Mouse (Mus musculus) cerebellum, adult 9-11 months (tissue): ENCODE data around the gene Kcnq5.
"Not testable (repeated sequence)": the region's sequence is repeated elsewhere in the genome, so short reads cannot be mapped to it uniquely, and the experiment has no call there.

Source experiments
- DNase-seq: peaks from one replicate; pipeline ENCODE4 v3.0.0; 2022

Kcnq5 gene

DNA sequence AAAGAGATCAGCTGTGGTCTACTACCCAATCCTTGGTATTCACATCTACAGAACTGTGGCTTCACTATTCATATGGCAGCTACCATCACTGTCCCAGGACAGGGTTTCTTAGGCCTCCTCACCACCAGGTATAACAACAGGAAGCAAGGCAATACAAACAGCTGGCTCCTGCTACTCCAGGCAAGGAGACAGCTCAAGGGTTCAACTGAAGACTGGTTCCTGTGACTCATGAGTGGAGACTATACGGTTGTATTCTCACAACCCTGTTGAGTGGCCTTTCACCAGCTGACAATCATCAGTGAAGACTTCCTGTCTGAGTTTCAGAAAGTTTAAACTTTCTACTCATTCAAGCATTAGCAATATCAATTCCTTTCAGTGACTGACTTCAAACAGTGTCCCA, 327.7 kb downstream of the Kcnq5 start:
- no peak for DNase-seq

DNA sequence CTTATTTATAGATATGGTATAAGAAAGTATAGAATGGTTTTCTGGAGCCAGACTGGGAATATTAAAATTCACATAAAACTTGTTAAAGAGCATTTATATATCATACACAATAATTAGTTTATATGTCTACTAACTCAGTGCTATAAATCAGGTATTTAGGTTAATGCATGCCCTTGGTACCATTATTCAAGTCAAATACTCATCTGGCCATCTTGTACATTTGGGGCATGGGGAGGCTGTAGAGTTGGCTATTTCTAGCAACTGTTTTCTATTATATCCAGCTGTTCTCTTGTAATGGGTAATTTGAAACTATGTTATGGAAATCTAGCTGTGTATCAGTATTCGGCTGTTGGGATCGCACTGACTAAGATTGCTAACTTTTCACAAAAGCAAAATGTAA, 339.3 kb downstream of the Kcnq5 start:
- DNase-seq: no peak

DNA sequence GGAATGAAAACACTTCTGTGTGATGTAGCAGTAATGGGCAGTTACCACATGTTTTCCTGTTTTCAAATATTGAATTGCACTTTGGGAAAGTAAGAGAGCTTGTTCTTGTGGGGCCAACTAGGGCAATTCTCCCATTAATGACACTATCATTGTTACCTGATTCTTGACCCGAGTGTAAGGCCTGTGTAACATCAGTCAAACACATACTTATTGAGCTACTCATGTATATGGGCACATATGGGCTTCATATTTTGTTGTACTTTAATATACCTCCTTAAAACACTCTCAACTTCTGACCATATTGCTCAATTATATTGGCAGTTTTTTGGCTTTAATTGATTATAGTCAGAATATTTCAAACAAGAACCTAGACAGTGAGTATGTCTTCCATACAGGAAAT, 339.7 kb downstream of the Kcnq5 start:
- DNase-seq: no peak

DNA sequence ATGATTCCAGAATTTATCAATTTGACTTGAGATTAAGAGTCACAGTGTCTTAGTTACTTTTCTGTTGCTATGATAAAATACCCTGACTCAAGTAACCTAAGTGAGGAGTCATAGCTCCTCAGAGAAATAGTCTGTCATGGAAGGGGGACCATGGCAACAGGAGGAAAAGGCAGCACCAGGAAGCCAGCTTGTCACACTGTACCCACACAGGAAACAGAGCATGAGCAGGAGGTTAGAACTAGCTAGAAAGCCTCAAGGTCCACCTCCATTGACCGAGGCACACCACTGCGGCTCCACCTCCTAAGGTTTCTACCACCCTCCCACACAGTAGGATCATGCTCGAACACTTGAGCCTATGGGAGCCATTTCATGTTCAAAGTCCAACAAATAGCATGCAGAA, 343.0 kb downstream of the Kcnq5 start:
- no peak for DNase-seq

DNA sequence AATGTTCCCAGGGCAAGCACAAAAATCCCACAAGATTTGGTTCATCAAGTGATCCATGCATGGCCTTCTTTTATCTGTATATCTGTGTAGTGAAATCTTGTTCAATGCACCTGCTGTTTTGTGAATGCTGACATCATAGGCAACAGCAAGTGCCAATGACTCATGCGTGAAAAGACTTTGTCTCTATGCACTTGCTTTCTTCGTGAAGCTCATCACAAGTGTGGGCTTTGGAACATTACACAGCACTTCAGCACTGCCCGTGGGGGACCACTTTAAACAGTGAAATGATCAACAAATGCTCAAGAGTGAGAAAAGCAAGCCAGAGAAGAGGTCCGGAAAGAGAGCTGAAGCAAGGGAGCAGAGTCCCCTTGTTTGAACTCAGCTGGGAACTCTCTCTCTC, 345.1 kb downstream of the Kcnq5 start:
- DNase-seq: no peak

DNA sequence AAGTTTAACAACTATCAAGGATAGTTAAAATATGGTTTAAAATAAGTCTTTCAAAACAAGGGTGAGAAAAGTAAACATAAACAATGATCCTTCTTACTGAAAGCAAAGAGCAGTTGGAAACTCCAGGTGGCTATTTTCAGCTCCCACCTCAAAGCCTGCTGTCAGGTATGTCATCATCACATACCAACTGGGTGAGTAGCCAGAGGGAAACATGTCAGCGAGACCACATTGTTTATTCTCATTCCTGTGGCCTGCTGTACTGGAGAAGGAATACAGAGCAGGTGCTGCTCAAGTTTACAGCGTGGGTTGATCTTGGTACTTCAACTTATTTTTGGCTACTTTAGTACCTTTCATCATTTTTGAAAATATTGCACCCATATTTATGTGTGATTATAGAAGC, 347.8 kb downstream of the Kcnq5 start:
- DNase-seq: no peak

DNA sequence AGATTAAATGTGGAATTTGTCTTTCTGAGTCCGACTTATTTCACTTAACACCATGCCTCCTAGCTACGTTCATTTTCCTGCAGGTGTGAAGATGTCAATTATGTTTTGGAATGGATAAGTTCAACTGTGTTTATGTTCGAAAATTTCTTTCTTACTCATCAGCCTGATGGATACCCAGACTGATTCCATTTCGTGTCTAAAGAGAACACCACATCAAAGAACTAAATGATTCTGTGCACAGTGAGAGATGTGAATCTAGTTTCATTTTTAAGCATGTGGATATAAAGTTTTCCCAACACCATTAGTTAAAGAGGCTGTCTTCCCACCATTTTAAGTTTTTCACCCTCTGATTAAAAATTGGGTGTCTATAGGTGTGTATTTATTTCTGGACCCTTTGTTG, 357.7 kb downstream of the Kcnq5 start:
- no peak for DNase-seq

DNA sequence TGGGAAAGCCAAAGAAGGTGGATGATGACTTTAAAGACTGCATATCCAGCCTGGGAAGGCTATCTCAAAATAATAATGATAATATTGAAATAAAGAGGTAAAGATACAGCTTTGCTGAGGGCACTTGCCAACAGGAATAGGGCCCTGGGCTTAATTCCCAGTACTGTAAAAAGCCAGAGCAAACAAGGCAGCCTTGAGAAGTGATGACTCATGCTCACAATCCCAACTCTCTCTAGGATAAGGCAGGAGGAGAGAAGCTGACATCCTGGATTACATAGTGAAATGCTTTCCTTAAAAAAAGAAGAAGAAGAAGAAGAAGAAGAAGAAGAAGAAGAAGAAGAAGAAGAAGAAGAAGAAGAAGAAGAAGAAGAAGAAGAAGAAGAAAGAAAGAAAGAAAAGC, 359.2 kb downstream of the Kcnq5 start:
- DNase-seq: no peak

DNA sequence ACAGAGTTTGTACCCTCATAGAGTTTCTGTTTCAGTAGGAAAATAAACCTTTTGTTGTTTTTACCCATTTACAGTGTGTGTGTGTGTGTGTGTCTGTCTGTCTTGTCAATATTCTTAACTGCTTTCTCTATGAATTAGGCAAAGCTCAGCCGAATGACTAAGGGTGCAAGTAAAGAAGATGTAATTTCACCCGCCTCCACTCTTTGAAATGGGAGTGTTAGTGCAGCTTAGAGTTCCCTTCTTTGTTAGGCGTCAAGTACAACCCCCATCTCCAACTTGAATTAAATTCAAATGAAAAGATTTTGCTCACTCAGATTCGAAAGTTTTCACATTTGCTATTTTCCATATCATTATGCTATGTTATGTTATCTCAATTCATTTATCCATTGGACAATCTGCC, 361.1 kb downstream of the Kcnq5 start:
- DNase-seq: no peak

DNA sequence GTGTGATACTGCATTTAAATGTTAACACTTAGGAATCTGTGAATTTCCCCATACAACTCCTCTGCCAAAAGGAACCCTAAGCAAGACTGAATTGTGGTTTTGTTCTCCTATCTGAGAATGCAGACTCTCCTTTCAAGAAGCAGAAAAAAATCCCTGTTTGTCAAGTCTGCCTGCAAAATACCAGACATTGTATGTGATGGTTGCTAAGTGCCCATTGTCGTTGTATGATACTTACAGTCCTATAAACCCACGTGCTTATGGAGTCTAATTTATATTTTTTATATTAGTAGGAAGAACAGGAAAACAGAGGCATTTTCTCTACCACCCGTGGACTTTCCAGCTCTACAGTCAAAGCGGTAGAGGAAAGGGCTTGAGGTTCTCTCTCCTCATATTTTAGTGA, 367.9 kb downstream of the Kcnq5 start:
- no peak for DNase-seq

DNA sequence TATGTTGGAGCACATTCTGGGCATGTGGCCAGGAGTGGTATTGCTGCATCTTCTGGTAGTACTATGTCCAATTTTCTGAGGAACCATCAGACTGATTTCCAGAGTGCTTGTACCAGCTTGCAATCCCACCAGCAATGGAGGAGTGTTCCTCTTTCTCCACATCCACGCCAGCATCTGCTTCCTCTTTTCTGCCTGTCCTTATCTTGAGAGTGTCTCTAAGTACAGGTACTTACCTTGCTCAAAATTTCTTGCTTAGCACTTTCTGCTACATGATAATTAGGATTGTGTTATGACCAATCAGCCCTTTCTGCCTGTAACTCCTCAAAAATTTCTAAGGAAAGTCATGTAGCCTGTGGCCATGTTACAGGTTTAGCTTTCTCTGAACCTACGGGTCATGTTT, 394.3 kb downstream of the Kcnq5 start:
- DNase-seq: not testable (repeated sequence)

DNA sequence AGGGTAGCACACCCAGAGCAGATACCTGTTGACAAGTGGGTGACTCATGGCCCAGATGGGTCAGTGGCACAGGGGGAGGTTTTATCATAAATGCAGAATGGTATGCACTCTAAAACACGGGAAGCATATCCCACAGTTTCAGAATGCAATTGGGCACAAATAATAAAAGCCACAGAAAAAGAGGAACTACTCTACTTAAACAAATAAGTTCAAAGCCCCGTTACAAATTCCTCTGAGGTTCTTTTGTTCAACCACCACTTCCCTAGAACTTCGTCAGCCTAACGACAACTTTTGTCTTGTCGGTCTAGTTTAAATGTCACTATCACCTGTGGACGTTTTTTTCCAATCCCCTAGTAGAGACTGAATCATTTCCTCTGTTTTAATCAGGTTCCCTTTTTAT, 407.1 kb downstream of the Kcnq5 start:
- DNase-seq: no peak

DNA sequence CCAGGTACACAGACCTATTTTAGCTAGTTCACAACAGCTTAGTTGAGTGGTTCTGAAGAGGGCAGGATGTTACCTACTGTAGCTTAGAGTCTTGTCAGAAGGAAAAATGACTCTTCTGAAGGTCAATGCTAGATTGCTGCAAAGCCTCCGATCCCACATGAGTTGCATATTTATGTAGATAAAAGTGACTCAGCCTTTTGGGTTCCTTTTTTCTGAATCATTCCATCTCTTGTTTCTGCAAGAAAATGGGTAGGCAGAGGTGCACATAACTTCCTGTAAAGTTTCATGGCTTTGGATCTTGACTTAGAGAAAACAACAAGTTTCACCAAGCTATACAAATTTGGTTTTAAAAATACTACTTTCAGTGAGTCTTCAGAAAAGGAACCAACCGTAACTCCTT, 409.0 kb downstream of the Kcnq5 start:
- DNase-seq: no peak

DNA sequence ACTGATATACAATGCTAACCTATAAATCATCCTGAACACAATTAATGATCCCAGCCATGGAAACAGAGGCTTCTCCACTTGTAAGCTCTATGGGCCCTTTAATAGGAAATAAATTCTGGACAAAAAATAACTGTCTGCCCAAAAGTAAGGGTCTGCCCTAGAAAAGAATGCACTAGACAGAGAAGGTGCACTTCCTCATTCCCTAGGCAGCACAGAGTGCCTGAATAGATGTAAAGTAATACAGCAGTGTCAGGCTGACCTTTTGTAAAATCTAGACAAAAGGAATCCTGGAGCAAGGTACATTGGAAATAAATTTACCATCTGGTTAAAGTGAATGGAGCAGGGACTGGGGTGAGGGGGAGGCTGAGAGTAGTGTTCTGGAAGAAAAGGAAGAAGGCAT, 417.8 kb downstream of the Kcnq5 start:
- DNase-seq: no peak

DNA sequence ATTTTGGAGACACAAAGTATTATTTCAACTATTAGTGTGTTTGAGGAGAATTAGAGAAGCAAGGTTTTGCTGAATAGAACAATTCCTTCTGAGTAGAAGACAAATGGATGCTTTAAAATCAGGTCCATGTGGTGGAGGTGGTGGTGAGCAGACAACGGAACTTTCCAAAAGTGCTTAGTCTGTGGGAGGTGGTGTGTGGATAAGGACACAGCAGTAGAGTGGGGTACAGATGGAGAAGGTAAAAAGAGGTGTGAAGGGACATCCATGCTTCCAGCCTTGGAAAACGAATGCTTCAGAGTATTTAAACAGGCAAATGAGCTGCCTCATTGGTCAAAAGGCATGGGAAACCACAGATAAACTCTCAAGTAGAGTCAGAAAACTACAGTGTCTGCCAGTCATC, 422.3 kb downstream of the Kcnq5 start:
- DNase-seq: no peak

DNA sequence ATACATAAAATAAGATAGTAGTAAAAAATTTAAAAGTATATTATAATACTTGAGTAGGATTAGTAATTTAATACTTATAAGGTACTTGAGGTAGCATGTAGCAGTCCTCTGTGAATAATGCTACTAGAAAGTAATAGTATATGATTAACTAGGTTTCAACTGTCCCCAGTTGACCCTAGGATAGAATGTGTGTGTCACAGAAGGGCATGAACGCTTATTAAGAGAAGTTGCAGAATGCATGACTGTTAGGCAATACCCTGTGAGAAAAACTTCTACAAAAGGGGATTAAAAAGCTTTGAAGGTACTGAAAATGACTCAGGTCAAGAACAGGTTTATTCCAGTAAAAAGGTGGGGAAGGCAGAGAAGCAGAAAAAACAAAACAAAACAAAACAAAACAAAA, 430.9 kb downstream of the Kcnq5 start:
- no peak for DNase-seq

DNA sequence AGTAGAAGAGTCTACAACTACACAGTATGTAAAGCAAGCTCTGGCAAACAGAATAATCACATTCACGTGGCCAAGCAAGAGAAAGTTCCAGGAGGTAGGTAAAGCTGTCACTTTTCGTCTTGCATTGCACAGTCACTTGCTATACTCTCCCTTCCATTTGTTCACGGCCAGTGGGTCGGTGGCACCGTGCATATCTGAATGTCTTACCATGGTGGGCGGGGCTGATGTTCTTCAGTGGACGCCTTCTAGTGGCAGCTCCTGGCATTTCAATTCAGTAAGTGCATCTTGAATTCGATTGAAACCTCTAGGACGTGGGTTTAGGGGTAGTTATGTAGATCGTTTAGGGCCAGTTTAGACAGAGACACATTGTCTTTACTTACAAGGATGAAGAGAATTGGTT, 439.7 kb downstream of the Kcnq5 start:
- no peak for DNase-seq

DNA sequence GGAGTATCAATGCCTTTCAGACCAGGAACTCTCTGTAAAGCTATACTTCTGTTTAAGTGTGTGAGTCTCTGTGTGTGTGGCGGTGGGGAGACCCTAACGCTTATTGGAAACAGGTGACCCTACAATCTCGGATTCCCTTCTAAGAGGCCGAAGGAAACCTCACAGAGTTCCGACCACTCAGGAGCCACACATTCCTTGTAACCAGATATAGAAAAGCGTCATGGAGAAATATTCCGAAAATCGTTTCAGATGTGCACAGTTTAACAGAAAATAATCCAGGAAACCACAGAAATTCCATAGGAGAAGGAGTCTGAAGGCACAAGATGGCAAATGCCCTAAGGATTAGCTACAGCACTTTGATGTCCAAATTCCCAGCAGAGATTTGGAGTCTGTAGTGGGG, 440.3 kb downstream of the Kcnq5 start:
- DNase-seq: no peak

DNA sequence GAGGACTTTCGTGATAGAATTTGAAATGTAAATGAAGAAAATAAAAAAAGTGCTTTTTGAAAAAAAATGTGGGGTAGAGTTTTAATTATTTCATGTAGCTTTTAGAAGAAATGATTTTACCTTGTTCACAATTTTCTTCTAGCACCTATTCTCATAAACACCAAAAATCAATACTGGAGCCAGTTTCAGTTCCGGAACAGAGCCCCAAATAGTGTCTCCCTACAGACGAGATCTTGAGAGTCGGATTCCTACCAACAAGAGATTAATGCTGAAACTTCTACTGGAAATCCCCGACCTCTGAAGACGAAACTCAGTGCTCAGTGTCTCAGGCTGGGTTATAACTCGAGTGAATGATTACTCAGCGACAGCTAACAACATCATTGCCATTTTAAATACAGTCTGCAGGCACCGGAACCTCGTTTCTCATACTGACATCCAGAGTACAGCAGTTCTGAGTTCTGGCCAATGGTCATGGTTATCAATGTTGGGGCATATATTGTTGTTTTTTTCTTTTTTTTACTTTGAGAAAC, 441.6 kb downstream of the Kcnq5 start:
- no peak for DNase-seq

DNA sequence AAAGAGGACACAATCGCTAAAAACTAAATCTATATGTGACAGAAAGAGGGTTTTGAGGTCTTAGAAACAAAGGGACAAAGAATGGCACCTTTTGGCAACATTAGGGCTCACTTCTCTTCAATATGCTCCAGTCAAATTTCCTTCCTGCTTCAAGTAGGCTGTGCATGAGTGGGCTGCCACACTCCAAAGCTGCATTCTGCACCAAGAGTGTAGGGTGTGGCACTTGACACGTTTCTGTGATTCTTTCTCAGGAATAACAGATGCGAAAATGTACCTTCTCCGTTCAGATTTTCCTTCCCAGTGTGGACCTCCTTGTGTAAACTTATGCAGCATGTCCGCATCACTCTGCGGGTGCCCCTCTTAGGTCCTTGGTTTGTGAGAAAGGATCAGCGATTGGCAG, 455.1 kb downstream of the Kcnq5 start:
- no peak for DNase-seq

DNA sequence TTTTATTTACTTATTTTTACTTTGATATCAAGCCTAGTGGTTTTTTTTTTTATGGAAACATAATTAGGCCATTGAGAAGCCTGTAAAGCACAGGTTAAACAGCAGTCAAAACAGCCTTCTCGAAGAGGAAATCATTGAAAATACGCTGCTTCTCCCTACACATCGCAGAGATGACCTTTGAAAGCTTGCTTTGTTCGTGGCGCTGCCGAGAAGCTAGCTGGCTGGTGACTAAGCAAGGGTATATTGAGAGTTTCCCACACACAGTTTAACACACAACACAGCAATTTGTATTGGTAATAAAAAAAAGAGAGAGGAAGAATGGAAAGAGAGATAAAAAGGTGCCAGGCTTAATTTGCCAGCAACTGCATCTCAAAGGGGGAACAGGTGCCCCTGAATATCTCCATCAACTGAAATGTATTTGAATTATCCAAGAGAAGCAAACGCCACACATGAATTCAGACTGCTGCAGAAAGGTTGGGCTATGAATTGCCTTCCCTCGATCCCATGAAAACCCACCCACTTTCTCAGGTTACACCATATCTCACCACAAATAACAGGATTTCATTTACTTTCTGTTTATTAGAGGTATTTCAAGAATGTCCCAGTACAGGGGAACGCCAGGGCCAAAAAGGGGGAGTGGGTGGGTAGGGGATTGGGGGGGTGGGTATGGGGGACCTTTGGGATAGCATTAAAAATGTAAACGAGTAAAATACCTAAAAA, 461.8 kb downstream of the Kcnq5 start:
- no peak for DNase-seq

DNA sequence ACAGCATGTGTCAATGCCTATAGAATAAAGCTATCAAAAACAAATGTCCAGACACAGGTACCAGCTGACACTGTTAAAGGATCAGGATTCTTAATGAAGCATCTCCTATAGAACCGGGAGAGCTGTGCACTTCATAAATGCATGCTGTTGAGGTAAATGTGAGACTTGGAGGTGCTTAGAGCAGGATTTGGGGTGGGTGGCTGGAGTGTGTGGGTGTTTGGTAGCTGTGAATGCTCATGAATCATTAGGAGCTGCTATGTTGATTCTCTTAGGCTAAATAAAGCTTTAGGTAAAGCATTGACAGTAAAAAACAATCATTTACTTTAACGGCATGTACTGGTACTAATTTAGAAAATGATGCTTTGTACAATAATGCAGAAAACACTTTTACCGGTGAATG, 465.4 kb downstream of the Kcnq5 start:
- DNase-seq: no peak

DNA sequence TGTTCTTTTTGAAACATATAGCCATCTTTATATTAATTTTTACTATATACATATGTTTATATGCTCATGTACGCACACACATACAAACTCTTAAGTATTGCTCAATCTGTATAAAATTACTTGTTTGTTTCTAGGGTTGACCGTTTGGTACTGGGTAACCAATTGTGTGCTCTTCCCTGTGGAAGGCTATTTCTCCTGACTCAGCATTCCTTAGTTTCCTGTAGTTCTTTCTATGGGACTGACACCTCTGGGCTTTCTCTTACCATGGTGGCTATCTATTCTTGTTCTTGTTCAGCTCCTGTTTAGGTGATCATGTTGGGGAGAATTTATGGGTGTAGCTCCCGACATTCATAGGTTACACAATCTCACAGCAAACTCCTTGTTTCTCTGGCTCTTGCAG, 473.1 kb downstream of the Kcnq5 start:
- no peak for DNase-seq

DNA sequence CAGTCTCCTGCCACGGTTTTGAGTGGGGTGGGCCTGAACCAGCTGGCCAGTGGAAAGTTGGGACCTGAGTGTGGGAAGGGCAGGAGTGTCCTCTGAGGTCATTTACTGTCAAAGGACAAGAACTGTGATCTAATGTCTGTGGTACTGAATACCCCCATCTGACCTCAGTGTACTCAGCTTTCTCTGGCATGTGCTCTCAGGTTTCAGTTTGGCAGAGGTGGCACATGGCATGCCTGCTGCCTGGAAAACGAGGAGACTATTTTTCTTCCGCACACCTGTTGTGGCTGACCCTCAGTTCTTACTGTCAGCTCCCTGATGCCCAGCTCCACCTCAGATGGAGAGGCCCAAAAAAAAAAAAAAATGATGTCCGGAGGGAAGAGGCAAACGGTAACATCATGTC, 475.5 kb downstream of the Kcnq5 start:
- DNase-seq: no peak

DNA sequence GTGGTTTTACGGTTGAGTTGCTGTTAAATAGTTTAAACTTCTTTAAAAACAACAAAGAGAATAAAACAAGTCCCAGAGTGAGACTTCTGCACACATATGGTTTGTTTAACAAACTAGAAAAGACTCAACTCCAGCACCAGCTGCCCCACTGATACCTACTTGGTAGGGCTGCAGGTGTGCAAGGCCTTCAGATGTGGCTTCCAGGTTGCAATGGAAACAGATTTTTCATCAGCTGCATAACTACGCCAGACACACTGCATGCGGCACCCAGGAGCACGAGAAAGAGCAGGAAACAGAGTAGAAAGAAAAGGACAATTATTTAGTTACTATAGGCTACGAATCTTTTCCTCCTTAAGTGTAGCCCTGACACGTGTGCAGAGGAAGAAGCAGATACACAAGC, 492.4 kb downstream of the Kcnq5 start:
- DNase-seq: no peak

DNA sequence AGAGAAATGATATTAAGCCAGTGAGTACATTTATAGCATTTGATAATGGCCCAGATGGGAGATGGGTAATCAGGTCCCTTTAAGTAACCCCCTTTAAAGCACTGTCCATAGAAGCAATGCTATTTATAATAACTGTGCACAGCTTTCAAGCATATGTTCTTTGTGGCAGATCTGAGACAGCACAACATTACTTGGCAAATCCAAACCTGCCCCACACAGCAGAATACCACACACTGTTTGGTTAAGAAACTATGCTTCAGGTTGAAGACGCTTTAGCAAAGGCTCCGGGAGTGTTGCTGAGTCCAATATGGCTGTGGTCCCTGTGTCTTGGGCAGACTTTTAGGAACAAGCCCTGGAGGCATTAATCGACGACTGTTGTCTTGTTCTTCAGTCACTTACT, 495.3 kb downstream of the Kcnq5 start:
- no peak for DNase-seq
